Mouse (Mus musculus): ENCODE results near the gene Glis3.

DNA sequence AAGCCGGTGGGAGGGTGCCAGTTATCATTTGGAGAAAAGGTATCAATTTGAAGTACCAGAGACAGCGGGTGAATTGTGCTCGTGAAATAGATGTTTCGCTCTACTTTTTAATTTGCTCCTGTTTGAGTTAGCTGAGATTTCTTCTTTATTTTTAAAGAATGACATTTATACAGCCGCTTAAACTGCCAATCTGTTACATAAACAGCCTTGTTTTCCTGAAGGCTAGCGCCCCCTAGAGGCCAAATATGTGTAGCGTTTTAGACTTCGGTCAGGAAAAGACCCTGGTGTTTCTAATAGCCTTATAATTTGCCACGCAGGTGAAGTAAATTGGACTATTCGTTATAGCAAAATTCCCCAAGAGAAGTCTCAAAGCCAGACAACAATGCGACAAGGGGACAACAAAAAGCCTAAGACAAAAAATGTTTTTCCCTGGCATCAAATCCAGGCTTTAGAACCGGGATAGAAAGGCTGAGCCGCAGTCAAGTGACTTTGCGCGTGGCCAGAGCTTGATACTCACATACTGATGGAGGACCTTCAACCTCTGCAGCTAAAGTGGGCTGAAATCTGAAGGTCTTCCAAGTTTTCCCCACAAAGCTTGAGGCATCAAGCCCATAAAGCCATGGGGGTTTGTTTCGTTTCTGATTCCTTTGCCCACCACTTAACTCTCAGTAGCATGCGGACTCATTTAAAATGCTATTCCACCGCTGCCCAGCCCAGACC, 46.4 kb upstream of the Glis3 start:
- TF ChIP-seq TCF12 (IDR thresholded peaks at IDR 0.05; ENCODE audit: low read depth, low read length): no peak
- TF ChIP-seq CTCF (IDR thresholded peaks at IDR 0.05 in 2 of 3, conservative IDR thresholded peaks at IDR 0.05 in 1 of 3; ENCODE audit: control insufficient read depth in 1 of 3, insufficient read depth in 1 of 3, low read depth in 2 of 3, low read length in 3 of 3, poor library complexity in 1 of 3, severe bottlenecking in 1 of 3): peak; percentile 53 to 62 (median 55)
- TF ChIP-seq TAL1 (IDR thresholded peaks at IDR 0.05; ENCODE audit: low read length): no peak
- TF ChIP-seq BHLHE40 (IDR thresholded peaks at IDR 0.05; ENCODE audit: borderline replicate concordance, low read depth, low read length): no peak
- no peak for TF ChIP-seq USF1 (IDR thresholded peaks at IDR 0.05; ENCODE audit: low read depth, low read length)
- TF ChIP-seq POLR2AphosphoS2 (IDR thresholded peaks at IDR 0.05; ENCODE audit: low read length): no peak
- peak; percentile 57 for TF ChIP-seq RAD21 (IDR thresholded peaks at IDR 0.05; ENCODE audit: low read depth, low read length)
- TF ChIP-seq POLR2A (IDR thresholded peaks at IDR 0.05; ENCODE audit: control insufficient read depth in 1 of 2, insufficient read depth in 1 of 2, low read depth in 1 of 2, low read length in 2 of 2, poor library complexity in 1 of 2): no peak
- 0 out of 2 replicates have a peak, but pooled peaks have one; percentile 3 for TF ChIP-seq ZC3H11A (IDR thresholded peaks at IDR 0.05; ENCODE audit: low read depth, low read length)
- no peak for TF ChIP-seq NRF1 (IDR thresholded peaks at IDR 0.05; ENCODE audit: insufficient read depth, low read depth, low read length, poor library complexity, severe bottlenecking)
- no peak for TF ChIP-seq NELFE (IDR thresholded peaks at IDR 0.05; ENCODE audit: low read depth, low read length)
- TF ChIP-seq GABPA (IDR thresholded peaks at IDR 0.05; ENCODE audit: low read depth, low read length): no peak
- no peak for TF ChIP-seq EP300 (IDR thresholded peaks at IDR 0.05; ENCODE audit: low read depth in 1 of 2, low read length in 2 of 2)
- no peak for TF ChIP-seq TBP (IDR thresholded peaks at IDR 0.05; ENCODE audit: low read depth, low read length)

All from MEL (cell line).